Comparison of ENCODE assay signal across 29 mouse cellular contexts in genomic region chrX:105901611-105902010, GRCm38 (mm10). TPM values are rescaled to one million over a fixed set of nuclear protein-coding genes. Genes with fewer than 3 reads are reported as not detected.
DNase-seq lines count a peak whose midpoint lies in the region; ATAC-seq and TF ChIP-seq lines count a peak whose summit lies in the region.
"Had no signal": no experiment of that assay in that cellular context is flagged by ENCODE, and none has a peak within 500 bp of the region (broad histone marks: within the 10 kb centered on the region; RNA-seq: fewer than 3 reads in every experiment).

No protein-coding gene starts in this region.

- no peak overlapping the region for H3K27ac ChIP-seq in intestine, embryonic 16.5 days (ENCODE audit: low read length)
- no peak overlapping the region for H3K27ac ChIP-seq in intestine, postnatal 0 days (ENCODE audit: low read depth, low read length)
- H3K27ac ChIP-seq in liver, adult 2 months (replicated peaks; ENCODE audit: insufficient read depth, low read depth, low read length) = no peak overlapping the region
- no peak overlapping the region for H3K27ac ChIP-seq in liver, postnatal 0 days (ENCODE audit: low read depth)
- H3K27ac ChIP-seq in liver, embryonic 11.5 days (ENCODE audit: low read depth, low read length) = no peak overlapping the region
- H3K27ac ChIP-seq: embryonic facial prominence, embryonic 13.5 days; embryonic facial prominence, embryonic 15.5 days; forebrain, embryonic 10.5 days; forebrain, embryonic 12.5 days had no signal

- no peaks in the 10 kb centered on the region for H3K4me1 ChIP-seq in intestine, embryonic 16.5 days (ENCODE audit: control insufficient read depth, insufficient read depth, low read length)
- no peaks in the 10 kb centered on the region for H3K4me1 ChIP-seq in intestine, postnatal 0 days (replicated peaks; ENCODE audit: control insufficient read depth, insufficient read depth, low read length)
- peaks cover 7% of the 10 kb centered on the region; the same call in 1 of the 2 replicates for H3K4me1 ChIP-seq in liver, adult 2 months (ENCODE audit: control insufficient read depth, insufficient read depth, low read length)
- no peaks in the 10 kb centered on the region for H3K4me1 ChIP-seq in liver, postnatal 0 days (ENCODE audit: insufficient read depth)
- no peaks in the 10 kb centered on the region for H3K4me1 ChIP-seq in liver, embryonic 11.5 days (replicated peaks; ENCODE audit: control insufficient read depth, insufficient read depth, low read length)
- H3K4me1 ChIP-seq: embryonic facial prominence, embryonic 13.5 days; embryonic facial prominence, embryonic 15.5 days; forebrain, embryonic 10.5 days; forebrain, embryonic 12.5 days had no signal

- no peak overlapping the region for H3K4me2 ChIP-seq in intestine, embryonic 16.5 days (ENCODE audit: low read depth, low read length)
- H3K4me2 ChIP-seq in intestine, postnatal 0 days (replicated peaks; ENCODE audit: low read depth) = no peak overlapping the region
- no peak overlapping the region for H3K4me2 ChIP-seq in liver, postnatal 0 days (ENCODE audit: low read depth, low read length)
- no peak overlapping the region for H3K4me2 ChIP-seq in liver, embryonic 11.5 days
- H3K4me2 ChIP-seq: embryonic facial prominence, embryonic 13.5 days; embryonic facial prominence, embryonic 15.5 days; forebrain, embryonic 12.5 days had no signal

- H3K4me3 ChIP-seq in intestine, embryonic 16.5 days (ENCODE audit: low read length) = no peak overlapping the region
- no peak overlapping the region for H3K4me3 ChIP-seq in intestine, postnatal 0 days (ENCODE audit: low read depth, low read length)
- no peak overlapping the region for H3K4me3 ChIP-seq in liver, adult 2 months (ENCODE audit: insufficient read depth, low read depth, low read length)
- no peak overlapping the region for H3K4me3 ChIP-seq in liver, postnatal 0 days (ENCODE audit: low read depth, low read length)
- no peak overlapping the region for H3K4me3 ChIP-seq in liver, embryonic 11.5 days (ENCODE audit: low read depth, low read length)
- H3K4me3 ChIP-seq: embryonic facial prominence, embryonic 13.5 days; embryonic facial prominence, embryonic 15.5 days; erythroblast, embryonic 14.5 days; forebrain, embryonic 10.5 days; forebrain, embryonic 12.5 days had no signal

- TF ChIP-seq CTCF in intestine, postnatal 0 days (IDR thresholded peaks at IDR 0.05; ENCODE audit: low read depth) = no peak
- TF ChIP-seq CTCF in liver, adult 2 months (IDR thresholded peaks at IDR 0.05; ENCODE audit: low read depth, low read length) = no peak
- TF ChIP-seq CTCF in liver, postnatal 0 days (IDR thresholded peaks at IDR 0.05; ENCODE audit: low read depth) = no peak

- peak; percentile 48; the same call in 1 of the 2 replicates for ATAC-seq in intestine, embryonic 16.5 days
- ATAC-seq in intestine, postnatal 0 days = no peak
- ATAC-seq in liver, postnatal 0 days = 0 out of 2 replicates have a peak, but pooled peaks have one; percentile 48
- no peak for ATAC-seq in liver, embryonic 11.5 days (replicated peaks; ENCODE audit: low FRiP score)
- ATAC-seq: activated CD4-positive, CD25-positive, alpha-beta regulatory T cell, adult 4 months; CD4-positive, CD25-positive, alpha-beta regulatory T cell, adult 4 months; forebrain, embryonic 14.5 days; forebrain, embryonic 16.5 days; Patski had no signal

- peaks cover 4% of the 10 kb centered on the region; the same call in 1 of the 2 replicates for H3K79me2 ChIP-seq in liver, adult 2 months (ENCODE audit: control insufficient read depth, insufficient read depth, low read length)

- DNase-seq in liver, adult 2 months (ENCODE audit: extremely low read depth, low read depth, low spot score) = peak; percentile 91
- DNase-seq in liver = no peak
- no peak for DNase-seq in liver, postnatal 0 days
- no peak for DNase-seq in liver, embryonic 11.5 days (ENCODE audit: low spot score)
- DNase-seq: adrenal gland, adult 8-10 months; adrenal gland, postnatal 14 days; adrenal gland, postnatal 36 days; B cell, adult 2 months; cerebellum, adult 11 months; cerebellum, adult 18-20 months; cerebellum, adult 8-10 months; cerebellum, adult 9-11 months; cerebellum, postnatal 14 days; cerebellum, postnatal 36 days; embryo, embryonic 11 days had no signal

- TF ChIP-seq POLR2A in liver, adult 2 months (IDR thresholded peaks at IDR 0.05; ENCODE audit: extremely low read depth, insufficient read depth, low read length) = no peak

- H3K36me3 ChIP-seq in intestine, embryonic 16.5 days (ENCODE audit: control insufficient read depth, insufficient read depth, low read length) = no peaks in the 10 kb centered on the region
- H3K36me3 ChIP-seq in intestine, postnatal 0 days (ENCODE audit: control insufficient read depth, insufficient read depth) = no peaks in the 10 kb centered on the region
- H3K36me3 ChIP-seq in liver, adult 2 months (ENCODE audit: control insufficient read depth, insufficient read depth, low read length) = no peaks in the 10 kb centered on the region
- no peaks in the 10 kb centered on the region for H3K36me3 ChIP-seq in liver, postnatal 0 days (replicated peaks; ENCODE audit: insufficient read depth, low read length)
- H3K36me3 ChIP-seq in liver, embryonic 11.5 days (ENCODE audit: control insufficient read depth, insufficient read depth, low read length) = no peaks in the 10 kb centered on the region
- H3K36me3 ChIP-seq: embryonic facial prominence, embryonic 15.5 days; forebrain, embryonic 12.5 days had no signal

- no peak for TF ChIP-seq EP300 in liver, postnatal 0 days (IDR thresholded peaks at IDR 0.05; ENCODE audit: low read depth)

- WGBS in intestine, embryonic 16.5 days = 68% methylated on average over 1 of the region's 1 CpGs
- 46% methylated on average over 1 of the region's 1 CpGs for WGBS in intestine, postnatal 0 days
- WGBS in liver, adult 2 months = 7% methylated on average over 1 of the region's 1 CpGs
- 78% methylated on average over 1 of the region's 1 CpGs for WGBS in liver, postnatal 0 days (ENCODE audit: insufficient replicate concordance)
- 100% methylated on average over 1 of the region's 1 CpGs for WGBS in liver, embryonic 11.5 days

- H3K27me3 ChIP-seq in intestine, embryonic 16.5 days (replicated peaks; ENCODE audit: control insufficient read depth, insufficient read depth, low read length) = no peaks in the 10 kb centered on the region
- H3K27me3 ChIP-seq in intestine, postnatal 0 days (replicated peaks; ENCODE audit: control insufficient read depth, insufficient read depth, low read length) = no peaks in the 10 kb centered on the region
- H3K27me3 ChIP-seq in liver, adult 2 months (ENCODE audit: control insufficient read depth, insufficient read depth, low read length) = no peaks in the 10 kb centered on the region
- H3K27me3 ChIP-seq in liver, postnatal 0 days (ENCODE audit: insufficient read depth, low read length) = no peaks in the 10 kb centered on the region
- no peaks in the 10 kb centered on the region for H3K27me3 ChIP-seq in liver, embryonic 11.5 days (replicated peaks; ENCODE audit: control insufficient read depth, insufficient read depth, low read length)
- H3K27me3 ChIP-seq: CH12.LX; embryonic facial prominence, embryonic 13.5 days; embryonic facial prominence, embryonic 15.5 days; forebrain, embryonic 12.5 days had no signal

- no peak overlapping the region for H3K9ac ChIP-seq in intestine, embryonic 16.5 days (ENCODE audit: low read depth, low read length)
- no peak overlapping the region for H3K9ac ChIP-seq in intestine, postnatal 0 days (ENCODE audit: low read depth, low read length)
- no peak overlapping the region for H3K9ac ChIP-seq in liver, adult 2 months (ENCODE audit: low read depth, low read length)
- no peak overlapping the region for H3K9ac ChIP-seq in liver, postnatal 0 days (replicated peaks)
- no peak overlapping the region for H3K9ac ChIP-seq in liver, embryonic 11.5 days (ENCODE audit: low read depth, low read length)
- H3K9ac ChIP-seq: embryonic facial prominence, embryonic 13.5 days; embryonic facial prominence, embryonic 15.5 days; forebrain, embryonic 12.5 days had no signal

- H3K9me3 ChIP-seq in intestine, embryonic 16.5 days (ENCODE audit: control insufficient read depth, low read length) = no peaks in the 10 kb centered on the region
- H3K9me3 ChIP-seq in intestine, postnatal 0 days (ENCODE audit: control insufficient read depth) = no peaks in the 10 kb centered on the region
- no peaks in the 10 kb centered on the region for H3K9me3 ChIP-seq in liver, postnatal 0 days (ENCODE audit: low read length)
- no peaks in the 10 kb centered on the region for H3K9me3 ChIP-seq in liver, embryonic 11.5 days (ENCODE audit: control insufficient read depth, low read length)
- H3K9me3 ChIP-seq: embryonic facial prominence, embryonic 13.5 days; embryonic facial prominence, embryonic 15.5 days; forebrain, embryonic 10.5 days; forebrain, embryonic 12.5 days; G1E had no signal

RNA-seq across cellular contexts. Expression of gene Atrx, which starts 27.6 kb away (rescaled TPM):
- 88.2 and 111 TPM in 2 replicates for polyA plus RNA-seq in intestine, embryonic 16.5 days (2015; fragmentation: Nextera tagmentation; extraction: Ambion mirVana)
- 39.9 and 48.9 TPM in 2 replicates for polyA plus RNA-seq in intestine, postnatal 0 days (2015; fragmentation: Nextera tagmentation; extraction: Ambion mirVana)
- total RNA-seq in liver, adult 2 months (2014; rRNA removed) = 78.1 and 81.2 TPM in 2 replicates
- polyA plus RNA-seq in liver, adult 2 months (2012; rRNA removed) = 10.5 and 11.8 TPM in 2 replicates
- polyA plus RNA-seq in liver, postnatal 0 days (2015; fragmentation: Nextera tagmentation; extraction: Ambion mirVana) = 30.4 and 35.0 TPM in 2 replicates
- 96.3 and 99.3 TPM in 2 replicates for polyA plus RNA-seq in liver, embryonic 11.5 days (2014; fragmentation: Nextera tagmentation; extraction: Ambion mirVana)

Comparison
In these comparisons a context has a peak if more than half of its experiments do, and no peak if none do; other contexts are left out.
1. ATAC-seq: peak in intestine, embryonic 16.5 days (single experiment) and liver, postnatal 0 days (single experiment); none in intestine, postnatal 0 days (single experiment) and liver, embryonic 11.5 days (single experiment).